Mouse (Mus musculus) CD8-positive naive resting alpha-beta T cell, adult 57 days (primary cell): ENCODE measurements around the gene Gtf3c2. TPM values are rescaled to one million over a fixed set of nuclear protein-coding genes. Genes with fewer than 3 reads are reported as not detected.

Source experiments
- total RNA-seq: library from RNA; stranded (reverse); gene quantifications from one replicate; pipeline ENCODE4 v1.2.4, GENCODE M21; 2023

Gene Gtf3c2
- total RNA-seq = 166 TPM

GRCm38 (mm10) chr5:31179766-31180630 is at the start of gene Gtf3c2, which contains the start of gene Gm29609:
Gene Gtf3c2, minus strand, starts transcription at chr5:31180144.
Gene Gm29609, minus strand, starts transcription at chr5:31179911.

GRCm38 (mm10) chr5:31220448-31221303 is 40.7 kb upstream of the Gtf3c2 start, which contains the start of gene Ppm1g:
Gene Ppm1g, minus strand, starts transcription at chr5:31220687.

GRCm38 (mm10) chr5:31201742-31202590 is 22.0 kb upstream of the Gtf3c2 start, which contains the start of gene Zfp513:
Gene Zfp513, minus strand, starts transcription at chr5:31202303.

GRCm38 (mm10) chr5:31192939-31193630 is 13.1 kb upstream of the Gtf3c2 start, which contains the start of the genes Snx17 and Eif2b4:
Gene Snx17, plus strand, starts transcription at chr5:31193227.
Gene Eif2b4, minus strand, starts transcription at chr5:31193430.

GRCm38 (mm10) chr5:31154152-31154553 is 25.8 kb downstream of the Gtf3c2 start, which contains the start of gene Mpv17:
Gene Mpv17, minus strand, starts transcription at chr5:31154251.

GRCm38 (mm10) chr5:31138241-31138967 is 41.5 kb downstream of the Gtf3c2 start, which contains the start of gene Ucn:
Gene Ucn, minus strand, starts transcription at chr5:31138829.

GRCm38 (mm10) chr5:31116354-31116753 is 63.6 kb downstream of the Gtf3c2 start, which contains the start of gene Trim54:
Gene Trim54, plus strand, starts transcription at chr5:31116712.

GRCm38 (mm10) chr5:31108000-31108490 is 71.9 kb downstream of the Gtf3c2 start, which contains the start of gene Slc30a3:
Gene Slc30a3, minus strand, starts transcription at chr5:31108237.

Other genes starting within 250 kb of the Gtf3c2 start
- gene Cgref1, start 234.6 kb downstream of the Gtf3c2 start, total RNA-seq = not detected
- gene Preb, start 219.8 kb downstream of the Gtf3c2 start, total RNA-seq = 180 TPM
- not detected for gene Tcf23, start 211.5 kb downstream of the Gtf3c2 start, total RNA-seq
- gene Atraid, start 131.8 kb downstream of the Gtf3c2 start, total RNA-seq = 26.5 TPM
- gene Slc5a6, start 131.2 kb downstream of the Gtf3c2 start, total RNA-seq = 8.3 TPM
- gene Cad, start 125.4 kb downstream of the Gtf3c2 start, total RNA-seq = 53.8 TPM
- not detected for gene Dnajc5g, start 73.9 kb downstream of the Gtf3c2 start, total RNA-seq
- not detected for gene Slc30a3, start 71.9 kb downstream of the Gtf3c2 start, total RNA-seq
- gene Trim54, start 63.4 kb downstream of the Gtf3c2 start, total RNA-seq = not detected
- gene Ucn, start 41.3 kb downstream of the Gtf3c2 start, total RNA-seq = not detected
- 16.1 TPM for gene Mpv17, start 25.9 kb downstream of the Gtf3c2 start, total RNA-seq
- gene Gm29609, start 233 bp downstream of the Gtf3c2 start, total RNA-seq = 2.9 TPM
- 57.0 TPM for gene Snx17, start 13.1 kb upstream of the Gtf3c2 start, total RNA-seq
- gene Eif2b4, start 13.3 kb upstream of the Gtf3c2 start, total RNA-seq = 43.7 TPM
- 21.2 TPM for gene Zfp513, start 22.2 kb upstream of the Gtf3c2 start, total RNA-seq
- gene Ppm1g, start 40.5 kb upstream of the Gtf3c2 start, total RNA-seq = 153 TPM
- 150 TPM for gene Nrbp1, start 60.7 kb upstream of the Gtf3c2 start, total RNA-seq
- not detected for gene Gm9970, start 61.1 kb upstream of the Gtf3c2 start, total RNA-seq
- 25.8 TPM for gene Krtcap3, start 71.5 kb upstream of the Gtf3c2 start, total RNA-seq
- 16.6 TPM for gene Ift172, start 111.0 kb upstream of the Gtf3c2 start, total RNA-seq
- gene Fndc4, start 115.9 kb upstream of the Gtf3c2 start, total RNA-seq = 1.3 TPM
- not detected for gene Gckr, start 117.3 kb upstream of the Gtf3c2 start, total RNA-seq